ENCODE assay signal across 20 mouse cellular contexts in the genomic region with DNA sequence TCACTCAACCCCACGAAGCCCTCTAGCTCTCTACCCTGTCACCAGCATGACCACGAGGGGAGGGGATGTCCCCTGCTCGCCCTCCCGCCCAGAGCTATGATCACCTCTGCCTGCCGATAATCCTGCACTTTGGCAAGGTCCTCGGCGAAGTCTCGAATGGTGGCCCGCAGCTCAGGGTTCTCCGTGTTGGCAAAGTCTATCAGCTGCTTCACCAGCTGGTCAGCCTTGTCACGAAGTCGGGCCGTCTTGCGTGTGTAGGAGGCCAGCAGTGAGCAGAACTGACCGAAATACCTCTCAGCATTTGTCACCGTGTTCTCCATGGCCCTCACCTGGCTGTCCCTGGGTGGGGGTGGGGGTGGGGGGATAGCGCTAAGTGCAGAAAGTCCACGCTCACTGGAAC. TPM values are rescaled to one million over a fixed set of nuclear protein-coding genes. Genes with fewer than 3 reads are reported as not detected.
"Had no signal": no experiment of that assay in that cellular context is flagged by ENCODE, and none has a peak within 500 bp of the region (broad histone marks: within the 10 kb centered on the region; RNA-seq: fewer than 3 reads in every experiment).

No protein-coding gene starts in this region.

- H3K9me3 ChIP-seq: midbrain, embryonic 13.5 days; midbrain, embryonic 15.5 days; neural tube, embryonic 12.5 days; stomach, embryonic 15.5 days had no signal

- DNase-seq: lung, adult 18-20 months; lung, embryonic 14.5 days; lung, postnatal 10 days; lung, postnatal 4 days; right cerebral cortex, postnatal 14 days; thymus, adult 2 months; thymus, postnatal 25 days; thymus, postnatal 4 days had no signal

- H3K27me3 ChIP-seq: midbrain, embryonic 15.5 days had no signal

- H3K9ac ChIP-seq: lung, embryonic 14.5 days; midbrain, embryonic 13.5 days; midbrain, embryonic 15.5 days; neural tube, embryonic 12.5 days; stomach, embryonic 15.5 days had no signal

- H3K27ac ChIP-seq: midbrain, embryonic 13.5 days; midbrain, embryonic 15.5 days; neural tube, embryonic 12.5 days; stomach, embryonic 15.5 days; stomach, postnatal 0 days had no signal

- ATAC-seq: midbrain, embryonic 13.5 days; midbrain, embryonic 15.5 days had no signal

- H3K4me2 ChIP-seq: lung, embryonic 14.5 days; midbrain, embryonic 11.5 days; midbrain, embryonic 13.5 days; midbrain, embryonic 15.5 days; neural tube, embryonic 12.5 days; stomach, embryonic 15.5 days had no signal

- H3K4me3 ChIP-seq: midbrain, embryonic 13.5 days; midbrain, embryonic 15.5 days; neural tube, embryonic 12.5 days; stomach, embryonic 15.5 days had no signal

- H3K36me3 ChIP-seq: midbrain, embryonic 13.5 days; midbrain, embryonic 15.5 days; neural tube, embryonic 12.5 days; stomach, embryonic 15.5 days had no signal

RNA-seq across cellular contexts. Expression of a gene that starts 2.7 kb away (rescaled TPM):
- total RNA-seq: megakaryocyte, adult 5-6 weeks; megakaryocyte-erythroid progenitor cell, adult 5-6 weeks; neutrophil, adult 5-6 weeks had no signal
- polyA plus RNA-seq: liver, embryonic 16.5 days; lung, embryonic 14.5 days; spleen, adult 2 months; urinary bladder, adult 2 months had no signal
